Mouse (Mus musculus) heart, embryonic 13.5 days (tissue): ENCODE measurements around the gene Astn1. TPM values are rescaled to one million over a fixed set of nuclear protein-coding genes. Genes with fewer than 3 reads are reported as not detected.

Experiments used
- ATAC-seq: fragments of 200-750 bp; cut with Nextera tagmentation; 2 replicates; pipeline ENCODE4 v1.8.0; 2017; ENCODE audit warnings: moderate TSS enrichment; ENCODE audit not compliant: insufficient number of reproducible peaks, low FRiP score, low TSS enrichment; ENCODE audit errors: extremely low read depth
- H3K27ac ChIP-seq: fragments of 300-500 bp; sonication (generic); replicated peaks from 2 replicates; pipeline ENCODE4 v1.5.1; 2015; ENCODE audit warnings: moderate library complexity, mild to moderate bottlenecking, inconsistent platforms
- H3K27me3 ChIP-seq: fragments of 300-500 bp; sonication (generic); replicated peaks from 2 replicates; pipeline ENCODE4 v1.6.1; 2015; ENCODE audit warnings: mild to moderate bottlenecking, inconsistent platforms
- H3K36me3 ChIP-seq: fragments of 300-500 bp; sonication (generic); 2 replicates; pipeline ENCODE4 v1.6.1; 2015; ENCODE audit warnings: mild to moderate bottlenecking, inconsistent platforms
- H3K4me1 ChIP-seq: fragments of 300-500 bp; sonication (generic); 2 replicates; pipeline ENCODE4 v1.6.1; 2015; ENCODE audit warnings: inconsistent platforms
- H3K4me2 ChIP-seq: fragments of 300-500 bp; sonication (generic); 2 replicates; pipeline ENCODE4 v1.6.1; 2015; ENCODE audit warnings: inconsistent platforms, mild to moderate bottlenecking, moderate library complexity
- H3K4me3 ChIP-seq: fragments of 300-500 bp; sonication (generic); 2 replicates; pipeline ENCODE4 v1.5.1; 2015; ENCODE audit warnings: moderate library complexity, mild to moderate bottlenecking, inconsistent platforms
- H3K9ac ChIP-seq: fragments of 300-500 bp; sonication (generic); 2 replicates; pipeline ENCODE4 v1.6.1; 2015; ENCODE audit warnings: inconsistent platforms, mild to moderate bottlenecking, moderate library complexity
- H3K9me3 ChIP-seq: fragments of 300-500 bp; sonication (generic); 2 replicates; pipeline ENCODE4 v1.6.1; 2016; ENCODE audit warnings: inconsistent platforms
- WGBS: fragments of 180-500 bp; shearing (Covaris S2); methylation state at CpG from one replicate; pipeline ENCODE4 v1.1.7; 2015; ENCODE audit warnings: mixed read lengths; 5-methylcytosine and 5-hydroxymethylcytosine counted together
- polyA plus RNA-seq: library from polyadenylated mRNA; unstranded; fragments of >200 nt; fragmentation: Nextera tagmentation; extraction: Ambion mirVana; gene quantifications from 2 replicates; pipeline ENCODE4 v1.2.1, GENCODE M21; 2015

Gene Astn1
- polyA plus RNA-seq, 1 experiment from 2014 or later, result 1.3 TPM

- no peak for ATAC-seq
- H3K9me3 ChIP-seq, result no peaks in the 10 kb centered on the region
- no peak overlapping the region for H3K4me3 ChIP-seq
- no peak overlapping the region for H3K4me2 ChIP-seq
- 0 out of 2 replicates have a peak, but pooled peaks cover 4% of the 10 kb centered on the region for H3K4me1 ChIP-seq
- no peaks in the 10 kb centered on the region for H3K36me3 ChIP-seq
- H3K9ac ChIP-seq, result no peak overlapping the region
- H3K27me3 ChIP-seq, result no peaks in the 10 kb centered on the region
- H3K27ac ChIP-seq, result no peak overlapping the region
- WGBS, result 50% methylated on average over 1 of the region's 1 CpGs
These were observed 174.8 kb downstream of the Astn1 start for GRCm38 (mm10) chr1:158536867-158537266.

DNA sequence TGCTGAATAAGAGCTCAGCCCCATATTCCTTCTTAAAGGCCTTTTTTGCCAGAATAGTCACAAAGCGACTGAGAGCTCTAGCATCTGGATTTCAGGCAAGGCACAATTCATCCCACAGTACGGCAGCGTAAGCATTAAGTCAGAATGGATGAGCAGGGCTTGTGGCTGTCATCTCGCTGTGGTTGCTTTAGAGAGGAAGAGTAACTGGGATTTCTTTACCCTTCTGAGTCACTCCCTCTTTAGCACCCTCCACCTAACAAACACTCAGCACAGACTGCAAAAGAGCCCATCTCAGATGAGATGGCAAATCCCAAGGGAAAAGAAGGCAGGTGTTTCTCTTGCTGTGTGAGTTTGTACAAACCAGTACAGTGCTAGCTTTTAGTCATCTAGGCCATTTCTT lies 183.0 kb downstream of the Astn1 start:
- H3K4me2 ChIP-seq, result no peak overlapping the region
- H3K27me3 ChIP-seq, result no peaks in the 10 kb centered on the region
- WGBS, result 82% methylated on average over 4 of the region's 4 CpGs
- no peak overlapping the region for H3K9ac ChIP-seq
- ATAC-seq, result no peak
- no peaks in the 10 kb centered on the region for H3K36me3 ChIP-seq
- H3K27ac ChIP-seq, result no peak overlapping the region
- H3K4me1 ChIP-seq, result peaks cover 12% of the 10 kb centered on the region; the same call in 1 of the 2 replicates
- H3K9me3 ChIP-seq, result no peaks in the 10 kb centered on the region
- H3K4me3 ChIP-seq, result no peak overlapping the region

DNA sequence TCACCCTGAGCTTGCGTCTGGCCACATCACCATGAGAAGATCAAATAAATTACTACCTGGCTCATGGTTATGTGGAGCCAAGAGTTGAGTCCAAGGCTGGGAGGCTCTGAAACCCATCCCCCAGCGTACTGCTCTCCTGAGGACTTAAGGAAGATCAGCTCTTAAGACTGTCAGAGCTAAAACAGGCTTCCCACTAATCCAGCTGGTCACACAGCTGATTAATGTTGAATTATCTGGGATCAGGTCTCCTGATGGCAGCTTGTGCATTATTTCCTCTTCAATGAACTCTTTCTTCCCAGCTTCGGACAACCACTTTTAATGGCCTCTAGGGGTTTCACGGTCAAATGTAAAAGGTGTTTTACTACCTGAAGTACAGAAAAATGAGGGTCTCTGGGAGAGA lies 184.4 kb downstream of the Astn1 start:
- Histone ChIP-seq H3K27me3 (no peaks in the 10 kb centered on the region), H3K27ac (no peak overlapping the region), H3K9me3 (no peaks in the 10 kb centered on the region), H3K4me2 (no peak overlapping the region), H3K4me3 (no peak overlapping the region), H3K4me1 (peaks cover 12% of the 10 kb centered on the region; the same call in 1 of the 2 replicates), H3K36me3 (no peaks in the 10 kb centered on the region), H3K9ac (no peak overlapping the region)
- ATAC-seq, result no peak
- 63% methylated on average over 4 of the region's 4 CpGs for WGBS

DNA sequence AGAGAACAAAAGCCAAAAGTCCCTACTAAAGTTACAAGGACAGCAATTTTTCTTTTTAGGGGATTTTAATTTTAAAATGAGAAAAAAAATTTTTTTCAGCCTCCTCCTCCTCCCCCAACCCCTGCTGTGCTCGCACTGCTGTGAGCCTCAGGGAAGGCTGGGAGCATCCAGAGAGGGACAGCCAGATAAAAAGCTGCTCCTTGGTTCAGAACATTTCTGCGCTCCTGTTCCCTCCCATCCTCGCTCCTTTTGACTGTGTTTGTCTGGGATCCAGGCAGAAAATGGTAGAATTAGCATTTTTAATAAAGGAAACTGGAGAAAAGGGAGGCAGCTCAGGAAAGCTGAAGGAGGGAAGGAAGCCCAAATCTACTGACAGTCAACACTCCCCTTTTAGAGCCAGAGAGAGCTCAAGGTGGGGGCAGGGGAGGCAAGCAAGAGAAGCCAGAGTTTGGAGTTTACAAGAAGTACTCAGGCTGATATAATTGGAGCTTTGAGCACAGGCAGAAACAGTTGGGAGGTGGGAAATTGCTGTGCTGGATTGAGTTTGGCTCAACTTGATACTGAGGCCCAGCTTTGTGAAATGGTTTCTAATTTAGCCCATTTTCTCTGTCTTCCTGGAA lies 185.6 kb downstream of the Astn1 start:
- H3K9ac ChIP-seq, result no peak overlapping the region
- no peak overlapping the region for H3K27ac ChIP-seq
- peaks cover 17% of the 10 kb centered on the region; the same call in 1 of the 2 replicates for H3K4me1 ChIP-seq
- no peaks in the 10 kb centered on the region for H3K36me3 ChIP-seq
- no peak overlapping the region for H3K4me2 ChIP-seq
- H3K27me3 ChIP-seq, result no peaks in the 10 kb centered on the region
- 41% methylated on average over 3 of the region's 3 CpGs for WGBS
- H3K4me3 ChIP-seq, result no peak overlapping the region
- ATAC-seq, result no peak
- no peaks in the 10 kb centered on the region for H3K9me3 ChIP-seq

- Histone ChIP-seq H3K4me2 (no peak overlapping the region), H3K27me3 (no peaks in the 10 kb centered on the region), H3K4me1 (peaks cover 23% of the 10 kb centered on the region), H3K9ac (no peak overlapping the region), H3K27ac (no peak overlapping the region), H3K36me3 (no peaks in the 10 kb centered on the region), H3K4me3 (no peak overlapping the region), H3K9me3 (no peaks in the 10 kb centered on the region)
- ATAC-seq, result no peak
- WGBS, result 82% methylated on average over 8 of the region's 8 CpGs
These were observed 186.2 kb downstream of the Astn1 start for GRCm38 (mm10) chr1:158548319-158548718.

DNA sequence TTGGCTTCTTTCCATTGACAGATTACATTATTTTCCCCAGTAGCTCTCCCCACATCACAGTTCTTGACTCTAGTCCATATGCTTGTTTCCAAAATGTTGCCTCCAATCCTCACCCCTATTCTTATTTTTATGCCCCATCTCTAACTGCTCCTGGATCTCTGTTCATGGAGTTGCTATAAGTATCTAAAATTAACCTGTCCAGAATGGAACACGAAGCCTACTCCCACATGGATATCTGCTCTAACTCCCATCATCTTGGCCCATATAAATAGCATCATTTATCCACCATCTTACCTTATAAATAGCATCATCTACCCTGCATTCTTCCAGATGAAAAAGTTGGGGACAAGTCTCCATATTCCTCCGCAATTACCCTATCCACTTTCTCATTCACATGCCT lies 187.5 kb downstream of the Astn1 start:
- ATAC-seq, result no peak
- no peak overlapping the region for H3K27ac ChIP-seq
- no peak overlapping the region for H3K9ac ChIP-seq
- peaks cover 35% of the 10 kb centered on the region for H3K4me1 ChIP-seq
- H3K27me3 ChIP-seq, result no peaks in the 10 kb centered on the region
- WGBS, result 76% methylated on average over 2 of the region's 2 CpGs
- no peaks in the 10 kb centered on the region for H3K9me3 ChIP-seq
- no peak overlapping the region for H3K4me2 ChIP-seq
- no peaks in the 10 kb centered on the region for H3K36me3 ChIP-seq
- H3K4me3 ChIP-seq, result no peak overlapping the region

- Histone ChIP-seq H3K9ac (no peak overlapping the region), H3K4me2 (no peak overlapping the region), H3K36me3 (no peaks in the 10 kb centered on the region), H3K27ac (no peak overlapping the region), H3K4me3 (no peak overlapping the region), H3K9me3 (no peaks in the 10 kb centered on the region), H3K27me3 (no peaks in the 10 kb centered on the region), H3K4me1 (peaks cover 38% of the 10 kb centered on the region)
- ATAC-seq, result no peak
- WGBS, result 53% methylated on average over 6 of the region's 6 CpGs
These were observed 189.9 kb downstream of the Astn1 start for GRCm38 (mm10) chr1:158551951-158552350.

- ATAC-seq, result no peak
- peak overlapping the region; percentile 81; the same call in 1 of the 2 replicates for H3K27ac ChIP-seq
- H3K36me3 ChIP-seq, result no peaks in the 10 kb centered on the region
- H3K4me1 ChIP-seq, result peaks cover 27% of the 10 kb centered on the region
- H3K4me2 ChIP-seq, result peak overlapping the region; percentile 63
- no peaks in the 10 kb centered on the region for H3K9me3 ChIP-seq
- WGBS, result 68% methylated on average over 6 of the region's 6 CpGs
- no peaks in the 10 kb centered on the region for H3K27me3 ChIP-seq
- peak overlapping the region; percentile 42 for H3K4me3 ChIP-seq
- 0 out of 2 replicates have a peak overlapping the region, but pooled peaks have one; percentile 67 for H3K9ac ChIP-seq
These were observed 191.3 kb downstream of the Astn1 start for GRCm38 (mm10) chr1:158553341-158553740.

- peak; percentile 19; the same call in 1 of the 2 replicates for ATAC-seq
These were observed 192.0 kb downstream of the Astn1 start for GRCm38 (mm10) chr1:158554020-158554505.

DNA sequence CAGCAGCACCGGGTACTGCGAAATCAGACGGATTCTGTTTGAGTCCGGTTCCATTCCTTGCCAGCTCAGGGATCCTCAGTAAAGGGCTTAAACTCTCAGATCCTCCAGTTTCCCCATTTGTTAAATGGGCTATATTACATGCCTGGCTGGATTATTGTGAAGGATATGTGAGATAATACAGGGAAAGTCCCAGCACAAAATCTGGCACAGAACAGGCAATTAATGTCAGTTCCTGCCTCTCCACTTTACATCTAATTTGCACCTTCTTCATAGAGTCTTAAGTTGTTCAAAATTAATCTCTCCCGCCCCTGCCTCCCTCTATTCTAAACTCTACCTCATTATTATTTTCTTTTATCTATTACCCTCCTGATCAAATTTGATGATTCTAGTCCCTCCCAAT lies 211.1 kb downstream of the Astn1 start:
- no peaks in the 10 kb centered on the region for H3K4me1 ChIP-seq
- ATAC-seq, result no peak
- 89% methylated on average over 5 of the region's 5 CpGs for WGBS
- H3K27me3 ChIP-seq, result no peaks in the 10 kb centered on the region
- H3K36me3 ChIP-seq, result no peaks in the 10 kb centered on the region
- no peak overlapping the region for H3K4me2 ChIP-seq
- H3K9me3 ChIP-seq, result no peaks in the 10 kb centered on the region
- no peak overlapping the region for H3K4me3 ChIP-seq
- H3K27ac ChIP-seq, result no peak overlapping the region
- no peak overlapping the region for H3K9ac ChIP-seq

More at GRCm38 (mm10) chr1:158554020-158554505, 192.0 kb downstream of the Astn1 start:
- Histone ChIP-seq H3K27ac (peak overlapping the region; percentile 81), H3K4me2 (peak overlapping the region; percentile 63), H3K4me3 (peak overlapping the region; percentile 42), H3K9me3 (no peaks in the 10 kb centered on the region), H3K36me3 (no peaks in the 10 kb centered on the region), H3K4me1 (peaks cover 27% of the 10 kb centered on the region), H3K27me3 (no peaks in the 10 kb centered on the region), H3K9ac (peak overlapping the region; percentile 67; the same call in 1 of the 2 replicates)
- 15% methylated on average over 6 of the region's 6 CpGs for WGBS

- no peak for ATAC-seq
- Histone ChIP-seq H3K4me3 (no peak overlapping the region), H3K27ac (no peak overlapping the region), H3K9ac (no peak overlapping the region), H3K9me3 (no peaks in the 10 kb centered on the region), H3K4me2 (no peak overlapping the region), H3K27me3 (no peaks in the 10 kb centered on the region), H3K4me1 (no peaks in the 10 kb centered on the region), H3K36me3 (no peaks in the 10 kb centered on the region)
- 77% methylated on average over 7 of the region's 7 CpGs for WGBS
These were observed 211.5 kb downstream of the Astn1 start for GRCm38 (mm10) chr1:158573597-158573996.

GRCm38 (mm10) chr1:158575997-158576396 lies 213.9 kb downstream of the Astn1 start:
- no peak for ATAC-seq
- Histone ChIP-seq H3K4me2 (no peak overlapping the region), H3K4me3 (no peak overlapping the region), H3K4me1 (no peaks in the 10 kb centered on the region), H3K9me3 (no peaks in the 10 kb centered on the region), H3K27ac (no peak overlapping the region), H3K36me3 (no peaks in the 10 kb centered on the region), H3K27me3 (no peaks in the 10 kb centered on the region), H3K9ac (no peak overlapping the region)
- WGBS, result 51% methylated on average over 1 of the region's 1 CpGs
